Mouse (Mus musculus) frontal cortex, postnatal 36 days (tissue): ENCODE data around the gene Slc4a8.

Experiments
- DNase-seq, 2 experiments: peaks; one replicate each; pipeline ENCODE4 v3.0.0; 2022; ENCODE audit warnings: low spot score in 2 of 2

The Slc4a8 gene

DNA sequence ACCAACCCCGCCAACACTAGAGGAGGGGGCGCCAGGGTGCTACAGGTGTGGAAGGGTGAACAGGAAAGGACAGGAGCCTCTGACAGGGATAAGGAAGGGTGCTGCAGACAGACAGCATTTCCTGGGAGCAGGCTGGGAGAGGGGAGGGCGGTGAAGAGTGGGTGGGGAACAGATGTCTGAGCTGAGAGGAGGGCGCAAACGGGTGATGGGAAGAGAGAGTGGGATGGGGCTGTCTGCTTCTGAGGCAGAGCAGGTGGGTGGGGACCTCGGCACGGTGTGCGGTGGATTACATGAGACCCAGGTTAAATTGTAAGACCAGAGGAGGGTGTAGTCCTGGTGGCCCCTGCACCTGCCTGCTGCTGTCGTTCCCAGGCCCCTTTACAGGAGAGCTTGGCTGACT, 68.2 kb downstream of the Slc4a8 start:
- peak; percentile 82 to 85 for DNase-seq

DNA sequence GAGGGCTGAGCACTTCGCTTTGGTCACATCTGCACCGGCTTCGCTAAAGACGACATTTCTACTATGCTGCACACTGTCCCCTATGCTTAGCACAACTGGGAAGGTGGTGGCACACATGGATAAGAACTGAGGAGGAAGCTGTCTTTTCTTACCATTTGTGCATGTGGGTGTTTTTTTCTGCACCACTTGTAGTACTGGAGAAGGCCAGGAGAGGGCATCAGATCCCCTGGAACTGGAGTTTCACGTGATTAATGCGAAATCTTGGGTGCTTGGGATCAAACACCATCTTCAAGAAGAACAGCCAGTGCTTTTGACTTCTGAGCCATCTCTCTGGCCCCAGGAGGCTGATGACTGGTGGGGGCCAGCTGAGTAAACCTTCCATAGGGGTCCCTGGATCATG, 69.1 kb downstream of the Slc4a8 start:
- peak in 1 of 2 experiments; percentile 52 for DNase-seq

DNA sequence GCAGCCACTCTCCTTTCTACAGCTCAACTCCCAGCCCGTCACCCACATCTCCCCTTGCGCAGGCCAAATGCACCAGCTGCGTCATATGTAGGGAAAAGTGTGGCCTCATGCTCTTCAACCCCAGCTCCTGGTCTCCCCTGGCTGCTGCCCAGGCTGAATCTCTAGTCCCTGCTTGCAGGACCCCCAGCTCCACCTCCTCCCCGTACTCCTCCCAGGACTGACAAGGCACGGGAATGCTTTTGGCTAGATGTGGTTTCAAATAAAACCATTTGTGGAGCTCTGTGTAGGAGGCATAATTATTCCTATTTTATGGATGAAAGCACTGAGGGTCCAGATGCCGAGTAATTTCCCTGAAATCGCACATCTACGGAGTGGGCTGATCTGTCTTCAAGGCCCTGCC, 70.6 kb downstream of the Slc4a8 start:
- DNase-seq, result peak; percentile 64 to 71

DNA sequence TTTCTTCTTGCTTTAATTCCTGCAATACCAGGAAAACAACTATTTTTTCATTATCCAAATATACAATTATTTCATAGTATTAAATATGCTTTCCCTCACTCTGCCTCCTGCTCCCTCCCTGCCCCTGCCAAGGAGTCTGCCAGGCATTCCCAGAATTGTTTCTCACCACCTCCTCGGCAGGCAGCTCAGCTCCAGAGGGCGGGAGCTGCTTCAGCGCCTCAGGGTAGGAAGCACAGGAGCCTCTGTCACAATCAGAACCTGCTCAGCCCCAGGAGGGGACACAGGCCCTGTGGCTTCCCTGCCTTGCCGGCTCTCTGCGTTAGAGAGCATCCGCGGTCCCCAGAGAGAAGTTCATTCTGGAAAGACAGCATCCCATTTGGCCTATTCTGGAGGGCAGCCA, 71.2 kb downstream of the Slc4a8 start:
- DNase-seq, result peak; percentile 66 to 67

DNA sequence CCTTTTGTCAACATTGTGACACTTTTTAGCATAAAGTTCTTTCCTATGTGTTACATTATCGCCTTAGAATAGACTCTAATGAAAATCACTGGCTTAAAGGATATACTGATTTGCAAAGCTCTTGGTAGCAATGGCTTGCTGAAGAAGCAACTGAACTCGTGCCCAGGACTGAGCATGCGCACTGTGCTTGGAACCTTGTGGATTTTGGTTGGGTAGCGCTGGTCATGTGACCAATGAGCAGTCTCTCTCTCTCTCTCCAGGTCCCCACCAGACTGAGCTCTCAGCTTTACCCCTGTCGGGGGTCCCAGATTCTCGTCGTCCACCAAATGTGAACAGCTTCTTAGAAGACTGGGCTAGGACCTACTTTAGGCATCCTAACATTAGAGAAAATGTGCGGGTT, 75.2 kb downstream of the Slc4a8 start:
- DNase-seq, result no peak

DNA sequence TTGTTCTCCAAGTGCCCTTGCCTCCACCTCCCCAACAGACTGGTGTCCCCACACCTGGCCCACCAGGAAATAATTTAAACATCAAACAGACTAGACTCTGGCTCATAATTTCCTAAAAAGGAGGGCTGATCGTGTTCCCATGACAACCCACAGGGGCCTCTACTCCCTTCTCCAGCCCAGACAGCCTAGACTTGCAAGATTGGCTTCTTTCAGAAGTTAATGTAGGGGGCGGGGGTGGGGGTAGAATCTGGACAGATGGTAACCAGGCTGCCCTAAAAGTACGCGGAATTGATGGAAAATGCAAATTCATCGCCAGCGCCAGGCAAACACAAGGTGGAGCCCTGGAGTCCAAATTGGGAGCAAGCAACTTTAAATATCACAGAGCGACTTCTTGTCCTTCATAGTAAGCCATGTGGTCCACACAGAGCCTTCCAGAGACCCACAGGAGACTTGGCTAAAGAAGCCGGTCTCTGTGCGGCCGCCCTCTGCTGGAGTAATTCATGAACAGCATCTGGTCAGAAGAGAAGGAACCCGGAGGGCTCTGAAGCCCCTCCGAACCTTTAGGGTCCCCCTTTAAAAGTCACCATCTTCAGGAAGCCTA, 77.2 kb downstream of the Slc4a8 start:
- DNase-seq, result peak in 1 of 2 experiments; percentile 71

DNA sequence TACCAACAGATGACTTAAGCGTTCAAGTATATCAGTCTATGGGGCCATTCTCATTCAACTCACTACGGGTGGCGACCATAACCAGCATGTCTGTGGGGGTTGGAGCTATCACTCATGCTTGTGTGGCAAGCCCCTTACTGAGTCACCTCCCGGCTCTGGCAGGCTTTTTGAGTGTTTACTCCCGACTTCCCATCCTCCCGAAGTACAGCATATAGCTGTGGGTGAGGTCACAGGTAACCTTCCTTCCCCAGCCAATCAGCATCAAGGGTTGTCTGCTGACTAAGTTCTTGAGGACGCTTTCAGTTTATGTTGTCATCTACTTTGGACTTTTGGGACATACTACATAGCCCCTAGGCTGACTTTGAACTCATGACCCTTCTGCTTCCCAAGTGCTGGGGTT, 82.8 kb downstream of the Slc4a8 start:
- DNase-seq, result no peak

DNA sequence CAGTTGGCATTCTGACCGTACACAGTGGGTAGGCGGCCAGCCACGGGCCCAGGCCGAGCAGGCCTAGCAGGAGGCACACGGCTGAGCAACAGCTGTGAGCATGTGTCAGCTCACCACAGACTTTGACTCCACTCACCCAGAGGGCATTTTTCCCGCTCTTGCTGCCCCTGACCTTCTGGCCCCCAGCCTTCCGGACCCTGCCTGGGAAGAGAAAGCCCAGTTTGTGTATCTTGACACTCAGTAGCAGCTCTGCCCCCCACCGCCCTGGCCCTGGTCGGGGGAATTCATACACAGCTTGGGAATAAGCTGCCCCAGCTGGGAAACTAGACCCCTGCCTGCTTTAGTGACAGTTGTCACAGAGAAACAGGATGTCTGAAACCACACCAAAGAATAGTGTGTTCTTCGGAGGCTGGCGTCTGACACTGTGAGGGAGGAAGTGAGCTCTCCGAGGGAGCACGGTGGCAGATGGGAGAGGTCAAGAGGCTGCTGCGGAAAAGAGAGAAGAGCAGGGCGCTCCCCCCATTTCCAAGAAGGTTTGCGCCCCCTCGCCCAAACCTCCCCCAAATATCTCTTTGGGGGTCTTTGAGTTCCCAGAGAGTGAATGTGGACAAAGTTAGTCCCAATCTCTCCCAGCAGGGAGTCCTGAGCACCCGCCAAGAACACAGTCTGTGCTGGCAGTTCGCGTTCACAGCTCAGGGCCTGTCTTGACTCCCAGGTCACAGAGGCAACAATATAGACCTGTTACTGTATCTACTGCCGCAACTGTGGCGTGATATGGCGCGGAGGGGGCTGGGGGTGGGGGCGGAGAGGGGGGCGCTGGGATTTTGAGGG, 83.7 kb downstream of the Slc4a8 start:
- no peak for DNase-seq

DNA sequence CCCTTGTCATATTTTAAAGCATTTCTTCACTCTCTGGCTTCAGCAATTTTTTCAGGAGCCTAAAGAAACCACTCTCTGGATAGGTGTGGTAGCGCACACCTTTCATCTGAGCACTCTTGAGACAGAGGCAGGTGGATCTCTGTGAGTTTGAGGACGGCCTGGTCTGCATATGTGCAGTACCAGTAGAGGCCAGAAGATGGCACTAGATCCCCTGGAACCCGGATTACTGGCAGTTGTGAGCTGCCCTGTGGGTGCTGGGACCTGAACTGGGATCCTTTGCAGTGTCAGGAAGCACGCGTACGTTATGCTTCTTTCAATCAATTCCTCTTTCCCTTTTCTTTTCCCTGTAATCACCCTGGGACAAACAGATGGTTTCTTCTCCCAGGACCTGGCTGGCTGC, 85.6 kb downstream of the Slc4a8 start:
- DNase-seq, result no peak

DNA sequence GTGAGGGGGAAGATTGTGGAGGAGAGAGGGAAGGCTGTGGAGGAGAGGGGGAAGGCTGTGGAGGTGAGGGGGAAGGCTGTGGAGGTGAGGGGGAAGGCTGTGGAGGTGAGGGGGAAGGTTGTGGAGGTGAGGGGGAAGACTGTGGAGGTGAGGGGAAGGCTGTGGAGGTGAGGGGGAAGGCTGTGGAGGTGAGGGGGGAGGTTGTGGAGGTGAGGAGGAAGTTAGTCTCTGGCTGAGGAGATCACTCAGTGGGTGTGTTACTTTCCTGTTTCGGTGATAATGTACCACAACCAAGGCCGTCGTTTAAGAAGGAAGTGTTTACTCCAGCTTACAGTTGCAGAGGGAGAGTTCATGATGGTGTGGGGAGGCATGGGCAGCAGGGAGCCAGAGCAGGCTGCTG, 96.0 kb downstream of the Slc4a8 start:
- DNase-seq, result no peak

DNA sequence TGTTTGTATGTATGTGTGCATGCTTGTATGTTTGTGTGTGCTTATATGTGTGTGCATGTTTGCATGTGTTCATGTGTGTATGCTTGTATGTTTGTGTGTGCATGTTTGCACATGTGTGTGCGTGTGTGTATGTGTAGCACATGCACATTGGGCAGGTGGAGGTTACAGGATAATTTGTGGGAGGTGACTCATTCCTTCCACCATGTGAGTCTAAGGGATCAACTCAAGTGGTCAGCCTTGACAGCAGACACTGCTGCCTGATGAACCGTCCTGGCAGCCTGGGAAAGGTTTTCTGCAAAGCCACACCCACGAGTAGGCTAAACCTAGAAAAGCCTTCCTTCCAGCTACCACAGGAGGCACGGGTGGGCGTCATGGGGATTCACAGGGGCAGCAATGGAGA, 99.3 kb downstream of the Slc4a8 start:
- no peak for DNase-seq

DNA sequence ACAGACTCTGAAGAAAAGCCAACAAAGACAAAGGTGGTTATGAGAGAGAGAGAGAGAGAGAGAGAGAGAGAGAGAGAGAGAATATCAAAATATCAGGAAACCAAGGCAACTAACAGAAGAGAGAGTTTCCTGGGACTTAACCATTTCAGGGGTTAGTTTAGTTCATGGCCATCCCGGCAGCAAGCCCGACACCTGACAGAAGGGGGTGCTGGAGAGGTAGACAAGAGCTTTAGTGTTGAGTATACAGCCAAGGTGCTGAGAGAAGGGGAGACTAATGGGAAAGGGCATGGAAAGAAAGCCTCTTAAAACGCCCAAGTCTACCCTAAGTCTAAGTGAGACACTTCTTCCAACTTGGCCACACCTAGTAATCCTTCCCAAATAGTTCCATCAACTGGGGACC, 104.0 kb downstream of the Slc4a8 start:
- no peak for DNase-seq

DNA sequence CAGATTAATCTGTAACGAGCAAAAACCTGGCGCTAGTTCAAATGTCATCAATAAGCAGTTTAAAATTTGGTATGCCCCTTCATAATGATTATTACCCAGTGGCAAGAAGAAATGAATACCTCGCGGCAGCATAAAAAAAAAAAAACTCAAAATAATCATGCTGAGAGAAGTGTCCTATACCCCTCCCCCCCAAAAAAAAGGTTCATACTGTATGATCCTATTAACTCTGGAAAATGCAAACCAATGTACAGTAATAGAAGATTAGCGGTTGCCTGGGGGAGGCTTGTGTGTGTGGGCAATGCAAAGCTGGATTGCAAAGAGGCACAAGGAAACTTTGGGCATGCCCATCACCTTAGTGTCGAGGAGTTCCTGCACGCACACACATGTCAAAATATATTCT, 108.0 kb downstream of the Slc4a8 start, which contains the start of gene Scn8a:
Gene Scn8a, plus strand, starts transcription at position 301 of the 400 bp plus-strand sequence.
- no peak for DNase-seq

DNA sequence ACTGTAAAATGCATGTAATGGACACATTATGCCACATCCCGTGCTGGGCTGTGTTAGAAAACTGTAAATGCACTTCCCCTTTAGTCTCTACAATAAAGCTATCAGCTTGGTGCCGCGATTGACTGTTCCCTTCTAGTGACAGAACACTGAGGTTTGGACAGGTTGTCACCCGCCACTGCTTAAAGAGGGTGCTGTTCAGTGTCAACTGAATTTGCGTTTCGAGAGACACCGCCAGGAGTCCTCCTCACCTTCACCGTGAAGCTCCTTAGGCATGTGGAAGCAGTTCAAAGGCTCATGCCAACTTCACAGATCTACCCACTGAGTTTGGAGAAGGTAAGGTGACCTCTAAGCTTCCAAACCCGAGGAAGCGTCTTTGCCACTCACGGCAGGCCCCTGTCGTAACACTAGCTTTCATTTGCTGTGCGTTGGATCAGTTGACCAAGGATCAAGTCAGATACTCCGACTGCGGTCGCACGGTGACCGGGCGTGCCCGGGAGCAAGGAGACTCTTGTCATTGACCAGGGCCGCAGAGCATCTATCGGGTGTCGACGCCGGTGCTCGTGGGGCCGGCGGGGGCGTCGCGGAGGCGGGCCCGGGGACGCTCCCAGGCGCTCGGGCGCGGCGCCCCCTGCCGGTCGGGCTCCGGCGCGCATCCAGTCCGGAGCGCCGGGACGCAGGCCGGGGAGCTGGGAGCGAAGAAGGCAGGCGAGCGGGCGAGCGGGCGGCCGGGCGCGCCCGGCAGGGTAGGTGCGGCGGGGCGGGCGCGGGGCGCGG, 108.6 kb downstream of the Slc4a8 start:
- peak; percentile 73 to 78 for DNase-seq

DNA sequence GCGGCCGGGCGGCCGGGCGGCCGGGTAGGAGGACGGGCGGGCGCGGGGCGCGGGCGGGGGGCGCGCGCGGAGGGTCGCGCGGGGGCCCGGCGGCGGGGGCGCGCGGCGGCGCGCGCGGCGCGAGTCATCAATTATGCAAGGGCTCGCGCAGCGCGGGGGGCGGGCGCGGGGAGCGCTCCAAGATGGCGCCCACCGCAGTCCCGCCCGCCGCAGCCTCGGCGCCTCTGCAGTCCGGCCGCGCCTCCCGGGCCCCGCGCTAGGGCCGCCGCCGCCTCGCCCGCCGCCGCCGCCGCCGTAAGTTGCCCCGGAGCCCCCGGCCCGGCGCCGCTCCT, 109.2 kb downstream of the Slc4a8 start:
- DNase-seq, result no peak

DNA sequence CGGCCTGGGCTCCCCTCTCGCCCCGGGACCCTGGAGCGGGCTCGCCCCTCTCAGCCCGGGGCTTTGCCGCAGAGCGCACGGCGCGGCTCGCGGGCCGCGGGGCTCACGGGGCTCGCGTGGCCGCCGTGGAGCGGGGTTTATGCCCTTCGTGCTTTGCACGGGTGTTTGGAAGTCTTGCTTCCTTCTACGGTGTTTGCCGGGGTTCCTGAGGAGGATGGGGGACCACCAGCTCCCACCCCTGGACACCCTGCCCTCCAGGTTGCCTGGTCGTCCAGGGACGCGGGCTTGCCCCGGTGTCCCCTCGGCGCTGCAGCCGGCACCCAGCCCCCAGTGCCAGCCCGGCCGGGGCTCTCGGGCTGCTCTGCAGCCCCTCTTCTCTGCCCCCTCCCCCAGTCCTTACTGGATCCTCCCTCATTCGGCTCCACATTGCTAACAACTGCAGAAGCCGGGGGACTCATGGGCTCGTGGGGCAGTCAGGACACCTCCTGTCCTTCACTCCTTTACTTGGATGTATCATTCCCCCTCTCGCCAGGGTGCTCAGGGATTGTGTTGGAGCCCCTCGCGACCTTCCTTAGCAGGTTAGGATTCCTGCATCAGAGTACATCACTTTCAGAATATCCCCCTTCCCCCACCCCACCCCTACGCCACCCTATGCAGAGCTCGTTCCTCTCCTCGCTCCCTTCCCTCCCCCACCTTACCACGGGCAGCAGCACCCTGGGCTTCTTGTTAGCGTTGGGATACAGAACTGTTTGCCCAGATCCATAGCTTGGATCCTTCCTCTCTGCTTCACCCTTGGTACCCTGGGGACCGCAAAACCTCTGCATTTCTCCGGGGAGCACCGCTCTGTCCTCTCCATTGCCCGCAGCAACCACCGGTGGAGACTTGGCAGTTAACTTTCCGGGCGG, 109.8 kb downstream of the Slc4a8 start:
- peak in 1 of 2 experiments; percentile 57 for DNase-seq

DNA sequence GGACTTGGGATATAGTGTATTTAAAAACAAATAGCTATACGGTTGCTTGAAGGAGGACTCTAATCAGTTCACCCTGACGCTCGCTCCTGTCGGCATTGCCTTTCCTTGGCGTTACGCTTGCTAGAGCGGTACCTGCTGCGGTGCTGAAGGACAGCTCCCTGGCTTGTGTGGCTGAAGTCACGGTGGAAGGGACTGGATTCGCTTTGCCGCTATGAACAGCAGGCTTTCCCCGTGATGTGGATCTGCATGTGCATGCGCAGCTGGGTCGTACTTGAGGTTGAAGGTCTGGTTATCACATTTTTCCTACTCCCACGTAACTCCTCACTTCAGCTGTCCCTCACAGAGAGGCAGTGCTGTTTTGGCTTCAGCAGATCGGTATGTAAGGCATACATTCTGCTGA, 111.6 kb downstream of the Slc4a8 start:
- DNase-seq, result no peak
